Mouse (Mus musculus) kidney, postnatal 25 days (tissue): ENCODE data around the gene Olfm4.

Experiments
- DNase-seq, 2 experiments: peaks; one replicate each; pipeline ENCODE4 v3.0.0; 2021; ENCODE audit warnings: mixed read lengths in 2 of 2

The Olfm4 gene

DNA sequence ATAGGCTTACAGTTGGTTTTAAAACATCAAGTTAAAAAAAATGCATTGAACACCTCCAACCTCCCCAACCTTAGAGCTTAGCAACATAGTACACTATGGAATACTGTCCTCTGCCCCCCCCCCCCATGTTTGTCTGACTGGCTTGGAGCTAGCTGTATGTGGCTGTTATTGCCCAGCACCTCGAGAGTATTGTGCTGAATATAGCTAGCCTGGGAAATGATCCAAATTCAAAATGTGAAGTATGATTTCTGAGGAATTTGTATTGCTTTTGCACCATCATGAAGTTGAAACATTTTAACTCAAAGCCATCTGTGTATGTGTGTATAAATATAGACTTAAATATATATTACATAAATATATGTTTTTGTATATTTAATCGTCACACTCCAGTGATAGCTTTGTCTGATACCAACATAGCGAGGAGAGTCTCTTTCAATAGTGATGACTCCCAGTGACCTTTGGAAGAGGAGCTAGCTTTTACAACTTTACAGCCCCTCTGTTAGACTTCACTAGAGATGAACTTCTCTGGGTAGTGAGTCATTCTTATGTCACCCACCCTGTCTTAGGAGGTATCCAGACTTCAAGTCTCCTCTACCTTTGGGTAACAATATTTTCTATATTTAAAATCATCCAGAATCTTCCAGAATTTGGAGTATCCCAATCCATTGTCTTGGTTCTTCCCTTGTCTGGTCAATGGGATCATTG is 45.6 kb downstream of the Olfm4 start:
- no peak for DNase-seq

DNA sequence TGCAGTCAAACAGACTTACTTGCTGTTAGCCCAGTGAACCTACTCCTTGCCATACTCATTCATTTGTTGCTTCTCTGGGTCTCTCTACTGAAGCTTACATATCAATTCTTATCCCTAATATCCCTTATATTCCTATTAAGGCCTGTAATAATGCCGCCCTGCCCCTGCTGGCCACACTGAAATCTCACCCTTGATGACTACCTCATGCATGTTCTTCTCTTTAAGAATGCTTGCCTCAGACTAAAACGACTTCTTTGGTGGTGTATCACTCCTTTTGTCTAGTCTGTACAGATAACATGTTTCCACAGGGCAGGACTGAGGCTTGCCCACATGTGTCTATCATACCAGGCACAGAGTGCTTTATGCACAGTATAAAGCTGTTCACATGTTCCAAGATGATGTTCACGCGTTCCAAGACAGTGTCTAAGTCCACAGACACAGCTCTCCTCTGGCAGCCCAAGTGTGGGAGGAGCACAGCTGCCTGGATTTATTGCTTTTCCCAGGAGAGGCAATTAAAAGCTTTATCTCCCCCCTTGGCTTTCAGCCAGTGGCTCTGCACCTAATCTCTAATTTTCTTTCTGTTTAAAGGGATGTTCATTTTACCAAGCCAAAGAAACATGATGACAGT is 55.9 kb downstream of the Olfm4 start:
- peak; percentile 38 for DNase-seq

DNA sequence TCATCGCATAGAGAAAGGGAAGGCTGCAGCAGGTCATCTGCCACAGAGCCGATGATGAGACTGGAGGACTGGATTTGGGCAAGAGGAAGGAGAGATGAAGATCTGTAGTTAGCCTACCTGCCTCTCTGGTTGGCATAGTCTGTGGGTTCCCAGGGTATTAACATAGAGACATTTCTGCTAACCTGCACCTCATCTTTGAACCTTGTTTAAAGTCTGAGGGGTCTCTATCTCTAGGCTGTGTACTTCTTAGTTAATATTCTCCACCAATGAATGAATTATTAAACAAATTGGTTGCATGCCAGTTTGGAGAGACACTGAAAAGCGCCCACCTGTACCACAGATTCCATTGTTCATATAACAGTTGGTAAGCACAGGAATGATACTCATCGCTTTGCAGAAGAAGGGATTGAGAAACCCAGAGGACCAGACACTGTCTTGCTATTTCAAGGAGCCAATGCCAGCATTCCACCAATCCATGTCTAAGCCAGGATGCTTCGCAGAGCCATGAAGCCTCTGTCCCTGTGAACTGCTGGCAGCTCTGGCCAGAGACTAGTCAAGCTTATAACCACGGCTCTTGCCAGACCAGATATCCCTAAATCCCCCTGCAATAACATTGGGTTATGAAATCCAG is 62.3 kb downstream of the Olfm4 start:
- peak; percentile 45 to 79 for DNase-seq

DNA sequence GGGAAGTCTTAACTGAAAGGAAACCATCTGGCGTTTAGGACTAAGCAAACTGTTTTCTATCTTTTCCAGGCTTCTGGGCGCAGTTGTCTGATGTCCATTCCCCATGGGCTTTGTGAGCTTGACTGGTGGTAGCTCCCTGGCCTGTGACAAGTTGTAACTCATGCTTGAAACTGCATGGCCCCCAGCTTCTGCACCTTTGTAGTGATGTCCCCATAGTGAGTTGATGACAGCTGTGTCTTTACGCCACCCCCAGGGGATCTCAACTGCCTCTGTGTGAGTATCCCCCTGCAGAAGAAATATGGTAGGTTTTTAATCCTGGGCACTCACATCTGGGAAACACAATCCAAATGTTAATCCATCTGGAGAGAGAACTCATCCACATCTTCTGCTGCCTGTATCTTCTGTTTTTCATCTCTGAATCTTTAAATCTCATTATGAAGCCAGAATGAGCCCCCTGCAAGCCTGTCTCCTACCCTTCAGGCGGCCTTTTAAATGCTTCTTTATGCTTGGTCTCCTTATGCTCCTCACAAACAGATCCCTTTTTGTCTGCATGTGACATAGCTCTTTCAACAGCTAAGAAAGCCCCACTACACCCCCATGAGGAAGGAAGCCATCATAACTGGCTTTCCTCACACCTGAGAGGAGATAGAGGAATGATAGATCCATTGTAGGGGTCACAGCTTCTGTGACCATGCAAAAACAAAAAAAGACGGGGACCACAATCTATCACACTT is 63.7 kb downstream of the Olfm4 start:
- no peak for DNase-seq

DNA sequence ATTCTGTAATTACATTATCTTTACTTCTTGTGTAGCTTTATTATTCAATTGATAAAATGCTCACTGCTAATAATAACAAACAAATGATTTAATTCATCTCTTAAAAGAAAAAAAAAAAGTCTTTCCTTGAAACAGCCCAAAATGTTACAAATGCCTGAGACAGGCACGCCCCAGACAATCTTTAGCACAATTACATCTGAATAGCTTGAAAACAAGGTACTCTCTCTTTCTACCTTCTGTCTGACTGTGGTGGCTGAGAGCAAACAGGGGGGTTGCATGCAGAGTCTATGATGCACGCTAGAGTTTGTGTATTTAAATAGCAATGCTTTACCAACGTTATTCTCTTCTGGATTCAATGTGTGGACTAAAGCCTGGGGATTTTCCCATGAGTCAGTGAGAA is 71.8 kb downstream of the Olfm4 start:
- no peak for DNase-seq

DNA sequence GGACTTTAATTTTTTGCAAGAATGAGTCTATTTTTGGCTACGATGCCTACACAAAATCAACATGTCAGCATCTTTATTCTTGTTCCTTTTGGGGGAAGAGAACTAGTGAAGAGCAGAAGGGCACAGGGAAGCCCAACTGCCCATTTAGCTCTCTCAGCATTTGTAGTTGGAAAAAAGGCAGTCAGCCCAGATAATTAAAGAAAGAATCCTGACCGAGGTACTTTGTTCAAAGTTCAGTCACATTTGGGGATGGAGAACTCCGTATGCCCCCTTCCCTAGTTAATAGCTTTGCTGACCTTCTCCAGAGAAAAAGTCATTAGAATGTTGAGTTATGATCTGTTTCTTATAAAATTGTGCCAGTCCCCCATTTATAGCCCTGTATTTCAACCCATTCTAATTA is 77.8 kb downstream of the Olfm4 start:
- no peak for DNase-seq

DNA sequence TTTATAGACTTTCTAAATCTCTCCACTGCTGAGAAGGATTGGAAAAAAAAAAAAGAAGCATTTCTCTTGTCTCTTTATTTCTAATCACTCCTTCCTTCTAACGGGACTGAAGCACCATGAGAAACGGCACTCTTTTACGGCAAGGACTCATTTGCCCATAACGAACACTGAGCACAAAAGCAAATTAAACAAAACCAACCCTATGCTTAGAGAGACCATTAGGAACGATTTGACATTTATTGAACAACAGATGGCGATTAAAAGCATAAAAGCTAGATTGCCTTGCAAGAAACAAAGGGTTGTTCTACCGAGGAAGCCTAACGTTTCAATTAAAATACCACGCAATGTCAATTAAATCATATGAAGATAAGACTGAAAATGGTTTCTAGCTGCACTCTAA is 79.0 kb downstream of the Olfm4 start:
- DNase-seq, result no peak

DNA sequence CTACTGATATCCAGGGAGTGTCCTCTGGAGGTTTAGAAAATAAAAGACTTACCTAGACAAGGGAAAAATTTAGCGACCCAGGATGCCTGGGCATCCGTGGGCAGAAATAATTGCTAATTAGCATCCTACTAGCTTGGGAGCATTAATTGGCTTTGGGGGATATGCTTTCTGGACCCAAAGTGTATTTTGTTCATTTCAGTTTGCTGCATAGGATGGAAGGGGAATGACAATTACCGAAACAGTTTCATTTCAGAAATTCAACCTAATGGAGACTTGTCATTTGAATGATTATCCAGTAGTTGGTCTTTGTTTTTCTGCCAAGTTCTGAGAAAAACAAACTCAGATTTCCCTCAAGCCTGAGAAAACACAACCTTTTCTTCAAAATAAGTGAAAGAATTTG is 86.7 kb downstream of the Olfm4 start:
- DNase-seq, result no peak
